Mouse (Mus musculus): ENCODE measurements at regions not wholly inside any gene's neighbourhood (a gene's known extent, or its start where the extent isn't known, plus 50 kb on each side); places are given as distances from the start of the nearest gene placed in this dataset.

DNA sequence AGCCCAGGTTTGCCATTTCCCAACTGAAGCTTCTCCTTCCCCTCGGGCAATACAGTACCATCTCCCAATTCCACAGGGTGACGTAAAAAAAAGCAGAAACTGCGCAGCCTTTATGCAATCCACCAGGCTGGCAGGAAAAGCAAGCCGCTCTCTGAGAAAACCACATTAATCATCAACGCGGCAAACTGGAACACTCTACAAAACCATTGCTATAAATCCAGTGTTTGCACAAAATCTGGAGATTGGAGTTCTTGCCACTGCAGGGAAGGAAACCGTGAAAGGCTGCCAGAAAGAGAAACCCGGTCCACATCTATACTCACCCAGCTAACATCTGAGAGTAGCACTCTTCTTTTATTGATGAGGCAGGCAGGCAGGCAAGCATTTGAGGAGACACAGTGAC lies 160.7 kb upstream of the Hes1 start:
- no peak for TF ChIP-seq CTCF (IDR thresholded peaks at IDR 0.05; ENCODE audit: borderline replicate concordance, insufficient read depth, low read depth, low read length)
- TF ChIP-seq POLR2A (IDR thresholded peaks at IDR 0.05; ENCODE audit: borderline replicate concordance, insufficient read depth, low read length), result no peak

All from cerebellum, adult 2 months (tissue).